Mouse (Mus musculus) kidney, adult 2 months (tissue): ENCODE results near the gene Megf11. TPM values are rescaled to one million over a fixed set of nuclear protein-coding genes. Genes with fewer than 3 reads are reported as not detected.
A peak's percentile ranks its signal among the peaks of the same experiment; 100 is the strongest.

Experiments used
- DNase-seq: peaks from one replicate; pipeline ENCODE4 v3.0.0; 2021
- H3K27ac ChIP-seq: fragments of 200-500 bp; 2 replicates; pipeline ENCODE4 v1.5.1; 2012; ENCODE audit warnings: low read depth, low read length, control low read depth, inconsistent platforms; ENCODE audit not compliant: insufficient read depth
- H3K27me3 ChIP-seq: fragments of 200-500 bp; replicated peaks from 2 replicates; pipeline ENCODE4 v1.6.1; 2012; ENCODE audit warnings: mild to moderate bottlenecking, moderate library complexity, low read length, inconsistent platforms; ENCODE audit not compliant: control insufficient read depth, insufficient read depth
- H3K36me3 ChIP-seq: fragments of 200-500 bp; 2 replicates; pipeline ENCODE4 v1.6.1; 2012; ENCODE audit warnings: mild to moderate bottlenecking, moderate library complexity, low read length, inconsistent platforms; ENCODE audit not compliant: control insufficient read depth, insufficient read depth
- H3K4me1 ChIP-seq: fragments of 200-500 bp; 2 replicates; pipeline ENCODE4 v1.6.1; 2011; ENCODE audit warnings: low read length; ENCODE audit not compliant: control insufficient read depth, insufficient read depth
- H3K4me3 ChIP-seq: fragments of 200-500 bp; 2 replicates; pipeline ENCODE4 v1.5.1; 2011; ENCODE audit warnings: mild to moderate bottlenecking, low read depth, low read length, control low read depth; ENCODE audit not compliant: insufficient read depth
- CTCF ChIP-seq: fragments of 200-500 bp; conservative IDR thresholded peaks from 2 replicates; pipeline ENCODE4 v1.5.1; 2011; ENCODE audit warnings: low read depth, mild to moderate bottlenecking, control low read depth, low read length, moderate library complexity, mixed read lengths; ENCODE audit not compliant: insufficient read depth, insufficient read length
- POLR2A ChIP-seq: fragments of 200-500 bp; IDR thresholded peaks from one replicate; pipeline ENCODE4 v1.6.1; 2011; ENCODE audit warnings: low read depth, low read length, control low read depth
- WGBS: fragments of 180-500 bp; shearing (Covaris S2); methylation state at CpG from one replicate; pipeline ENCODE4 v1.1.7; 2018; 5-methylcytosine and 5-hydroxymethylcytosine counted together
- polyA plus RNA-seq: library from polyadenylated mRNA; depleted of rRNA; stranded (reverse); fragments of >200 nt; gene quantifications from 2 replicates; pipeline ENCODE4 v1.2.3, GENCODE M21; 2012

Megf11 gene
- polyA plus RNA-seq, 1 experiment, result 0.16 TPM

GRCm38 (mm10) chr9:64371305-64371819 lies 14.1 kb upstream of the Megf11 start:
- no peak for TF ChIP-seq CTCF
- TF ChIP-seq POLR2A, result no peak
- no peaks in the 10 kb centered on the region for H3K4me1 ChIP-seq
- no peak overlapping the region for H3K4me3 ChIP-seq
- no peaks in the 10 kb centered on the region for H3K36me3 ChIP-seq
- no peak for DNase-seq
- no peaks in the 10 kb centered on the region for H3K27me3 ChIP-seq
- no peak overlapping the region for H3K27ac ChIP-seq
- 74% methylated on average over 11 of the region's 11 CpGs for WGBS

- WGBS, result 39% methylated on average over 2 of the region's 2 CpGs
Measured at GRCm38 (mm10) chr9:64376380-64376779, 9.0 kb upstream of the Megf11 start.

DNA sequence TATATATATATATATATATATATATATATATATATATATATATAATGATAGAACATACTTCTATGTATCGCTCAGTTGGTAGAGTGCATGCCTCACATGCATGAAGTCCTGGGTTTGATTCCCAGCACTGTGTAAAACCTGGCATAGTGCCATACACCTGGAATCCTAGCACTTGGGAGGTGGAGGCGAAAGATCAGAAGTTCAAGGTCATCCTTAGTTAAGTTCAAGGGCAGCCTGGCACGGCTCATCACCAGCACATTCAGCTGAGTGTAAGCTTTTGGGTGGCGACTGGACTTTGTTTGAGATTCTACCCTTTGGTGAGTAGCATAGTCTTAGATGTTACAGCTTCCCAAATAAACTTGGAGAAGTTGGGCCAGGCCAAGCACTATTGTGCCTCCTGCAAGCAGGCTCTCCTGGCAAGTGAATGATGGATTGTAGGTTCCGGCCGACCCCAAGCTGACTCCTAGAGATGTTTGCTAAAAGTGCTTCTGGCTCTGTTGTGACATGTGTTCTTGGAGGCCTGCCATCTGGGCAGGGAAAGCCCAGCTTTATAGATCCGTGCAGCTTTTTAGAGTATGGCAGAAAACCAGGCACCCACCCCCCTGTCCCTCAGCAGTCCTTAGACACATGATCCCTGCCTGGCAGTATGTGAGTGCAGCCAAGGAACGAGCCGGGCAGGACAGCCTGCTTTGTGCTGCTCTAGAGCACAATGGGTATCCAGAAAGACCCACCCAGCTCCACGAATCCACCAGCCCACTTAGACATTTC lies 2.2 kb upstream of the Megf11 start:
- TF ChIP-seq CTCF (no peak), POLR2A (no peak)

More at GRCm38 (mm10) chr9:64376380-64376779, 9.0 kb upstream of the Megf11 start:
- no peaks in the 10 kb centered on the region for H3K4me1 ChIP-seq
- no peaks in the 10 kb centered on the region for H3K36me3 ChIP-seq
- H3K27ac ChIP-seq, result no peak overlapping the region
- H3K27me3 ChIP-seq, result no peaks in the 10 kb centered on the region
- TF ChIP-seq CTCF, result no peak
- TF ChIP-seq POLR2A, result no peak
- peak; percentile 51 for DNase-seq
- no peak overlapping the region for H3K4me3 ChIP-seq

DNA sequence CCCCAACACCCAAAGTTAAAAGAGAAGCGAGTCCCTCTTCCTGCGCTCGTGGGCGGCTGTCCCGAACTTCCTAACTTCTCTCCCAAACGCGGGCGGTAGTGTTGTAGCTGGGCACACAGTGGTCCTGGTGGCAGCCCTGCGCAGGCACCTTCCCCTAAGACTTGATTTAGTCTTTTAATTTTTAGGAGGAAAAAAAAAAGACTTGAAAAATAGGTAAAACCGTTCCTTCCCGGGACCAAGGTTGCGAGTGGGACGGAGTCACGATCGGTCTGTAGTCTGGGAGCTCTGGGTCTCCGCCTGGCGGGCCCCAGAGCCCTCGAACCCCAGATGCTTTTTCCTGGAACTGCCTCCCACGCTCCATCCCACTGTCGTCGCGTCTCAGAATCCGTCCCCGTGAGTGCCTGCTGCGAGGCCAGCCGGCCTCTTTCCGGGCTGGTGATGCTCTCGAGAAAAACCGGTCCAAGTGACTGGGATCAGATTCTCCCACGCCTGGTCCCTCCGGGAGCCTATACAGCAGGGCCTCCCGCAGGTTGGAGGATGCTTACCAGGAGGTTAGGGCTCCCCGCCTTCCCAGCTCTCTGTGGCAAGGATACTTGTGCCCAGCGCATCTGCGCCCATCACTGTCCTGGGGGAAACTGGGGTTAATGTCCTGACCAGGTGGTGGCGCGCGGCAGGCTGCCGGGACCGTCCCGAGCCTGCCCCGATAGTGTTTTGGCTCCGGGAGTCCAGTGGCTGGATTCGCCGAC lies 1.2 kb downstream of the Megf11 start:
- WGBS, result 5% methylated on average over 45 of the region's 45 CpGs
- no peak for DNase-seq
- no peak overlapping the region for H3K27ac ChIP-seq
- peaks cover 7% of the 10 kb centered on the region for H3K27me3 ChIP-seq
- H3K4me3 ChIP-seq, result no peak overlapping the region
- H3K4me1 ChIP-seq, result no peaks in the 10 kb centered on the region
- TF ChIP-seq CTCF (no peak), POLR2A (no peak)
- no peaks in the 10 kb centered on the region for H3K36me3 ChIP-seq

More for the DNA sequence above, 2.2 kb upstream of the Megf11 start:
- H3K4me3 ChIP-seq, result no peak overlapping the region
- H3K27ac ChIP-seq, result no peak overlapping the region
- 55% methylated on average over 10 of the region's 10 CpGs for WGBS
- no peaks in the 10 kb centered on the region for H3K36me3 ChIP-seq
- DNase-seq, result peak; percentile 5
- H3K27me3 ChIP-seq, result peaks cover 7% of the 10 kb centered on the region
- H3K4me1 ChIP-seq, result no peaks in the 10 kb centered on the region

GRCm38 (mm10) chr9:64389576-64390292 lies 4.3 kb downstream of the Megf11 start:
- H3K4me1 ChIP-seq, result no peaks in the 10 kb centered on the region
- no peak overlapping the region for H3K27ac ChIP-seq
- 74% methylated on average over 7 of the region's 7 CpGs for WGBS
- H3K36me3 ChIP-seq, result no peaks in the 10 kb centered on the region
- H3K27me3 ChIP-seq, result peaks cover 7% of the 10 kb centered on the region
- DNase-seq, result no peak
- no peak overlapping the region for H3K4me3 ChIP-seq
- TF ChIP-seq CTCF (no peak), POLR2A (no peak)

DNA sequence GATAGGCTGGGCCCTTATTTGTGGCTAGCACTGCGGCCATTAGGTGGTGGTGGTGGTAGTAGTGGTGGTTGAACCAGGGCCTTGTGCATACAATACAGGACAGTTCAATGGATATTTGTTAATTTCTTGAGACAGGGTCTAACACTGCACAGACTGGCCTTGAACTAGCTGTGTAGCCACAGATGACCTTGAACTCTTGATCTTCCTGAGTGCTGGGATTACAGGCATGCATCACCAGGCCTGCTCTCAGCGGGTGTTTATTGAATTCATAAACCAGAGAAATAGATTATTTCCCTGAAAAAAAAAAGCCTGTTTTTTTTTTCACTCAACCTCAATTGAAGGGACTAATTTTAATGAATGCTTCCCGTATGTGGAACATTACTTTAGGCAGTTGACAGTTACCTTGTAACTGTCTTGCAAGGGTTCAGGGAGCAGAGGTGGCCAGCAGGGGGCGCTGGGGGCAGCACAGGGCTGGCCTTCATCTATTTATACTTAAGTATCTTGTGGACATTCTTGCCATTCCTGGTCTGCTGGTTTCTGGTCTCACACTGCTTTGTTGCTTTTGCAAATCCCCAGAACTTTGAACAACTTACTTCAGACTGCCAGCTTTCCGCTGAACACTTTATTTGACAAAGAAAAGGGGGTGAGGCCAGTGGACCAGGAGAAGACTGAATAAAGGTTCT lies 8.6 kb downstream of the Megf11 start:
- no peak overlapping the region for H3K4me3 ChIP-seq
- WGBS, result 50% methylated on average over 5 of the region's 5 CpGs
- TF ChIP-seq CTCF (peak; percentile 80), POLR2A (no peak)
- DNase-seq, result peak; percentile 78
- H3K36me3 ChIP-seq, result no peaks in the 10 kb centered on the region
- H3K27me3 ChIP-seq, result no peaks in the 10 kb centered on the region
- no peak overlapping the region for H3K27ac ChIP-seq
- H3K4me1 ChIP-seq, result no peaks in the 10 kb centered on the region
